Mouse (Mus musculus): Measurements from ENCODE around the gene Reep3. TPM values are rescaled to one million over a fixed set of nuclear protein-coding genes. Genes with fewer than 3 reads are reported as not detected.

Gene Reep3
- total and polyA plus RNA-seq, 3 experiments: 0.01 TPM; not detected in 2

DNA sequence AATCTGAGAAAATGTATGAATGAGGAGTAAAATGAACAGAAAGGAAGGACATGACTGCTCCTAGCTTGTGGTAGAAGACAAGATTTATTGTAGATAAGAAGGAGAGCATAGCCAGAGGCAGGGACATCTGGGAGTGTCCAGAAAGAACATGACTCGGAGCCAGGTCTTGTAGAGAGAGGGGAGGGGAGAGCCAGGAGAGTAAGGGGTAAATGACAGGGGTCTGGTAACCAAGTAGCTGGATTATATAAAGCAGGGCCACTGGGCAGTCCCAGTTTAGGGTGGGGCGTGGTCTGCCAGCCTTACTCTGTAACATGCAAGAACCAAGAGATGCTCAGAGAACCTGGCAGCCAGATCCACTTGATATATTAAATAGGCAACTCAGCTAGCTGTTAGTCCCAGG, 123.5 kb downstream of the Reep3 start:
- H3K36me3 ChIP-seq (ENCODE audit: control insufficient read depth in 1 of 2, insufficient read depth in 2 of 2, low read length in 2 of 2): no peaks in the 10 kb centered on the region
- no peak for DNase-seq (ENCODE audit: low read depth, low spot score)
- H3K4me1 ChIP-seq (ENCODE audit: control insufficient read depth in 1 of 2, insufficient read depth in 2 of 2, low read length in 2 of 2): no peaks in the 10 kb centered on the region
- H3K27me3 ChIP-seq (ENCODE audit: control insufficient read depth in 1 of 2, insufficient read depth in 2 of 2, low read length in 2 of 2): no peaks in the 10 kb centered on the region
- H3K27ac ChIP-seq (ENCODE audit: control insufficient read depth, low read depth, low read length): no peak overlapping the region
- H3K4me3 ChIP-seq (ENCODE audit: control insufficient read depth in 1 of 2, insufficient read depth in 1 of 2, low read depth in 2 of 2, low read length in 2 of 2): no peak overlapping the region
- no peak overlapping the region for H3K9ac ChIP-seq (ENCODE audit: control insufficient read depth, low read depth, low read length, poor library complexity, severe bottlenecking)
- H3K79me2 ChIP-seq (ENCODE audit: control insufficient read depth, insufficient read depth, low read length, poor library complexity): no peaks in the 10 kb centered on the region
- TF ChIP-seq TAL1 (IDR thresholded peaks at IDR 0.05; ENCODE audit: low read length) (no peak), NELFE (IDR thresholded peaks at IDR 0.05; ENCODE audit: low read depth, low read length) (no peak), E2F4 (IDR thresholded peaks at IDR 0.05; ENCODE audit: borderline replicate concordance, low read depth, low read length) (no peak), ZMIZ1 (IDR thresholded peaks at IDR 0.05; ENCODE audit: low read depth, low read length) (no peak), USF2 (IDR thresholded peaks at IDR 0.05; ENCODE audit: borderline replicate concordance in 1 of 2, insufficient read depth in 1 of 2, low read depth in 1 of 2, low read length in 2 of 2) (no peak), MEF2A (IDR thresholded peaks at IDR 0.05; ENCODE audit: extremely low read depth, insufficient replicate concordance, low read depth, low read length, poor library complexity, severe bottlenecking) (no peak), ZNF384 (IDR thresholded peaks at IDR 0.05; ENCODE audit: low read depth, low read length) (no peak), NRF1 (IDR thresholded peaks at IDR 0.05; ENCODE audit: insufficient read depth, low read depth, low read length, poor library complexity, severe bottlenecking) (no peak), ZKSCAN1 (IDR thresholded peaks at IDR 0.05; ENCODE audit: low read depth, low read length) (no peak), ETS1 (IDR thresholded peaks at IDR 0.05; ENCODE audit: low read depth, low read length) (no peak), TCF12 (IDR thresholded peaks at IDR 0.05; ENCODE audit: low read depth, low read length) (no peak), MAZ (IDR thresholded peaks at IDR 0.05; ENCODE audit: low read depth, low read length) (no peak), RCOR1 (IDR thresholded peaks at IDR 0.05; ENCODE audit: low read depth, low read length) (no peak), ZC3H11A (IDR thresholded peaks at IDR 0.05; ENCODE audit: low read depth, low read length) (no peak), MYC (IDR thresholded peaks at IDR 0.05; ENCODE audit: low read depth, low read length) (no peak), GATA1 (IDR thresholded peaks at IDR 0.05; ENCODE audit: low read depth, low read length) (no peak), KAT2A (conservative IDR thresholded peaks at IDR 0.05; ENCODE audit: low read depth, low read length) (no peak), CTCF (IDR thresholded peaks at IDR 0.05 in 2 of 3, conservative IDR thresholded peaks at IDR 0.05 in 1 of 3; ENCODE audit: control insufficient read depth in 1 of 3, insufficient read depth in 1 of 3, low read depth in 2 of 3, low read length in 3 of 3, poor library complexity in 1 of 3, severe bottlenecking in 1 of 3) (no peak)
- H3K9me3 ChIP-seq (replicated peaks; ENCODE audit: insufficient read depth, low read length): no peaks in the 10 kb centered on the region

DNA sequence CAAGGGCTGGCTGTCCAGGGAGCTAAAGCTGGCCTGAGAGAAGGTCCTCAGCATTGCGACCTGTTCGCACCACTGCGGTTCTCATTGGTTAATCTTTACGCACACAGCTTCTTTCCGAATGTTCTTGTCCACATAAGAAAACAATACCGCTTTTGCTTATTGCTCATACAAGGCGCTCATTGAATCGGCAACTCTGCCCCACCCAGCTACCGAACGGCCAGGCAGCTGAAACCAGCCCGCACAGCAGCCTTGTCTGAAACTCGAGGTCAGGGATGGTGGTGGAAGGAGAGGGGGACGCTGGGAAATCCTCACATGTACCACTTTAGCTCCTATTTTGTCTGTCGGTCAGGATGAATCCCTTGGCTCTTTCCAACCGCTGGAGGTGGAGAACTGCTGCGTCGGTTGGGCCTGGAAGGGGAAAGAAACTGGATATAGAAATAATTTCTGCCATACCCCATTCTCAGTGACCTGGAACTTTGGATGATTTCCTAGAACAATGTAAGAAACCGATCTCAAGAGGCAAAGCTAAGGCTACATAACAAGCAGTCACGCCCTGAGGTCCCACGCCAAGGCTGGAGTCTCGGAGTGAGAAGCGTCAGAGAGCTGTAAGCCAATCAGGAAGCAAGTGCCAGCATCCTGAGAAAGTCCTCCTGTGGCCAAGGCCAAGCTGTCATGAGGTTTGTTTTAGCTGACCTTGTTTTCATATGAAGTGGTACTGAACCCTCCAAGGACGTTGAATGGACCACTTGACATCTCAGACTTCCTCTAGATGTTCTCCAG, 126.2 kb downstream of the Reep3 start:
- Histone ChIP-seq H3K4me1 (ENCODE audit: control insufficient read depth in 1 of 2, insufficient read depth in 2 of 2, low read length in 2 of 2) (no peaks in the 10 kb centered on the region), H3K4me3 (ENCODE audit: control insufficient read depth in 1 of 2, insufficient read depth in 1 of 2, low read depth in 2 of 2, low read length in 2 of 2) (no peak overlapping the region), H3K36me3 (ENCODE audit: control insufficient read depth in 1 of 2, insufficient read depth in 2 of 2, low read length in 2 of 2) (no peaks in the 10 kb centered on the region), H3K9ac (ENCODE audit: control insufficient read depth, low read depth, low read length, poor library complexity, severe bottlenecking) (no peak overlapping the region), H3K27ac (ENCODE audit: control insufficient read depth, low read depth, low read length) (no peak overlapping the region), H3K9me3 (replicated peaks; ENCODE audit: insufficient read depth, low read length) (no peaks in the 10 kb centered on the region), H3K27me3 (ENCODE audit: control insufficient read depth in 1 of 2, insufficient read depth in 2 of 2, low read length in 2 of 2) (no peaks in the 10 kb centered on the region), H3K79me2 (ENCODE audit: control insufficient read depth, insufficient read depth, low read length, poor library complexity) (no peaks in the 10 kb centered on the region)
- DNase-seq (ENCODE audit: low read depth, low spot score): no peak
- TF ChIP-seq ETS1 (IDR thresholded peaks at IDR 0.05; ENCODE audit: low read depth, low read length) (no peak), RAD21 (IDR thresholded peaks at IDR 0.05; ENCODE audit: low read depth, low read length) (no peak), POLR2A (IDR thresholded peaks at IDR 0.05; ENCODE audit: control insufficient read depth in 1 of 2, insufficient read depth in 1 of 2, low read depth in 1 of 2, low read length in 2 of 2, poor library complexity in 1 of 2) (no peak), USF2 (IDR thresholded peaks at IDR 0.05; ENCODE audit: borderline replicate concordance in 1 of 2, insufficient read depth in 1 of 2, low read depth in 1 of 2, low read length in 2 of 2) (no peak), MEF2A (IDR thresholded peaks at IDR 0.05; ENCODE audit: extremely low read depth, insufficient replicate concordance, low read depth, low read length, poor library complexity, severe bottlenecking) (no peak), EP300 (IDR thresholded peaks at IDR 0.05; ENCODE audit: low read depth in 1 of 2, low read length in 2 of 2) (no peak), SMC3 (IDR thresholded peaks at IDR 0.05; ENCODE audit: low read depth, low read length) (no peak), BHLHE40 (IDR thresholded peaks at IDR 0.05; ENCODE audit: borderline replicate concordance, low read depth, low read length) (no peak), CHD2 (IDR thresholded peaks at IDR 0.05; ENCODE audit: low read length) (no peak), ELF1 (IDR thresholded peaks at IDR 0.05; ENCODE audit: low read depth, low read length) (no peak), ZNF384 (IDR thresholded peaks at IDR 0.05; ENCODE audit: low read depth, low read length) (no peak), TAL1 (IDR thresholded peaks at IDR 0.05; ENCODE audit: low read length) (no peak), NRF1 (IDR thresholded peaks at IDR 0.05; ENCODE audit: insufficient read depth, low read depth, low read length, poor library complexity, severe bottlenecking) (no peak), HCFC1 (IDR thresholded peaks at IDR 0.05; ENCODE audit: low read depth, low read length) (no peak)
